ENCODE assay signal across 20 mouse cellular contexts in the genomic region with DNA sequence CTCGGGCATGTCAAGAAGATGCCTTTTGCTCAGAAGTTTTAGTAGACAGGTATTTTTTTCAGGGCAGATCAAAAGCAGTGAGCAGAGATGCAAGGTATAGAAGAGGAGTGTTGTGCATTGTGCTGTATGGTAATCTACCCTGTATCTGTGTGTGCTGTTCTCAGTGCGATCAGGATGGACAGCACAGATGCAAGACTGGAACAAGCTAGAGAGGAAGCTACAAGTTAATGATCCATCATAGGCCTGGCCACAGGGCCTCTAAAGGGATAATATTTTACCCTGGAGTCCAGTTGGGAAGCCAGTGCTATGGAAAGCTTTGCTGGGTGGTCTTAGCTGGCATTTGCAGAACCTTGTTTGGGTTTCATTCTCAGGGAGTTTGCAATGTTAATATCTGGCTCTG. TPM values are rescaled to one million over a fixed set of nuclear protein-coding genes. Genes with fewer than 3 reads are reported as not detected.
A peak's percentile ranks its signal among the peaks of the same experiment; 100 is the strongest.
DNase-seq lines count a peak whose midpoint lies in the region; ATAC-seq and TF ChIP-seq lines count a peak whose summit lies in the region.
"Had no signal": no experiment of that assay in that cellular context is flagged by ENCODE, and none has a peak within 500 bp of the region (broad histone marks: within the 10 kb centered on the region; RNA-seq: fewer than 3 reads in every experiment).

No protein-coding gene starts in this region.

- H3K4me1 ChIP-seq in kidney, embryonic 15.5 days = 0 out of 2 replicates have a peak, but pooled peaks cover 6% of the 10 kb centered on the region
- H3K4me1 ChIP-seq in kidney, embryonic 16.5 days (ENCODE audit: insufficient read depth, low read length) = 0 out of 2 replicates have a peak, but pooled peaks cover 4% of the 10 kb centered on the region
- peaks cover 4% of the 10 kb centered on the region for H3K4me1 ChIP-seq in testis, adult 2 months (ENCODE audit: control insufficient read depth, insufficient read depth, low read length)

- H3K27me3 ChIP-seq in kidney, embryonic 15.5 days = peaks cover 30% of the 10 kb centered on the region
- H3K27me3 ChIP-seq in kidney, embryonic 16.5 days (ENCODE audit: insufficient read depth, low read length) = peaks cover 12% of the 10 kb centered on the region; the same call in 1 of the 2 replicates
- H3K27me3 ChIP-seq in testis, adult 2 months (ENCODE audit: control insufficient read depth, insufficient read depth, low read length) = no peaks in the 10 kb centered on the region
- H3K27me3 ChIP-seq: CH12.LX had no signal

- TF ChIP-seq POLR2A in testis, adult 2 months (IDR thresholded peaks at IDR 0.05; ENCODE audit: control insufficient read depth, low read depth, low read length) = no peak

- DNase-seq in kidney, postnatal 14 days = no peak
- no peak for DNase-seq in kidney, postnatal 36 days
- no peak for DNase-seq in testis, postnatal 14 days (ENCODE audit: low spot score)
- DNase-seq: adrenal gland, adult 2 months; adrenal gland, adult 8-10 months; adrenal gland, postnatal 10 days; adrenal gland, postnatal 14 days; adrenal gland, postnatal 25 days; B cell, adult 2 months; cerebellum, adult 11 months; cerebellum, adult 11-12 months had no signal

- H3K9ac ChIP-seq in kidney, embryonic 15.5 days = no peak overlapping the region
- H3K9ac ChIP-seq in kidney, embryonic 16.5 days (replicated peaks; ENCODE audit: low read length) = no peak overlapping the region

- no peak overlapping the region for H3K4me2 ChIP-seq in kidney, embryonic 15.5 days
- H3K4me2 ChIP-seq in kidney, embryonic 16.5 days (replicated peaks; ENCODE audit: low read depth, low read length) = no peak overlapping the region

- ATAC-seq in kidney, embryonic 15.5 days (replicated peaks; ENCODE audit: low FRiP score) = peak; percentile 71
- ATAC-seq in kidney, embryonic 16.5 days (ENCODE audit: low FRiP score, low TSS enrichment) = peak; percentile 84; the same call in 1 of the 2 replicates
- ATAC-seq: activated CD4-positive, CD25-positive, alpha-beta regulatory T cell, adult 4 months; CD4-positive, CD25-positive, alpha-beta regulatory T cell, adult 4 months; Patski had no signal

- H3K9me3 ChIP-seq in kidney, embryonic 15.5 days (replicated peaks) = no peaks in the 10 kb centered on the region
- no peaks in the 10 kb centered on the region for H3K9me3 ChIP-seq in kidney, embryonic 16.5 days (ENCODE audit: low read length)
- H3K9me3 ChIP-seq: G1E had no signal

- H3K4me3 ChIP-seq in kidney, embryonic 15.5 days (replicated peaks) = no peak overlapping the region
- H3K4me3 ChIP-seq in kidney, embryonic 16.5 days (ENCODE audit: low read length) = no peak overlapping the region
- no peak overlapping the region for H3K4me3 ChIP-seq in testis, adult 2 months (ENCODE audit: control insufficient read depth, low read depth, low read length)

- 61% methylated on average over 2 of the region's 2 CpGs for WGBS in kidney, embryonic 15.5 days
- WGBS in kidney, embryonic 16.5 days = 48% methylated on average over 2 of the region's 2 CpGs

- no peaks in the 10 kb centered on the region for H3K36me3 ChIP-seq in kidney, embryonic 15.5 days
- H3K36me3 ChIP-seq in kidney, embryonic 16.5 days (ENCODE audit: insufficient read depth, low read length) = no peaks in the 10 kb centered on the region
- H3K36me3 ChIP-seq in testis, adult 2 months (ENCODE audit: control insufficient read depth, insufficient read depth, low read length) = no peaks in the 10 kb centered on the region
- H3K36me3 ChIP-seq: G1E had no signal

- no peak overlapping the region for H3K27ac ChIP-seq in kidney, embryonic 15.5 days
- H3K27ac ChIP-seq in kidney, embryonic 16.5 days (ENCODE audit: low read length) = no peak overlapping the region
- H3K27ac ChIP-seq in testis, adult 2 months (ENCODE audit: control insufficient read depth, insufficient read depth, low read depth, low read length) = peak overlapping the region; percentile 13; the same call in 1 of the 2 replicates

- no peak for TF ChIP-seq CTCF in testis, adult 2 months (IDR thresholded peaks at IDR 0.05; ENCODE audit: control insufficient read depth, insufficient read depth, insufficient replicate concordance, low read depth, low read length)

RNA-seq across cellular contexts. Expression of gene Mamld1, which starts 6.9 kb away (rescaled TPM):
- polyA plus RNA-seq in kidney, embryonic 15.5 days (2015; fragmentation: Nextera tagmentation; extraction: Ambion mirVana) = 2.1 and 2.8 TPM in 2 replicates
- 2.5 and 3.1 TPM in 2 replicates for polyA plus RNA-seq in kidney, embryonic 16.5 days (2015; fragmentation: Nextera tagmentation; extraction: Ambion mirVana)
- 3.4 and 4.2 TPM in 2 replicates for polyA plus RNA-seq in testis, adult 2 months (2012; rRNA removed)
- polyA plus RNA-seq: activated CD4-positive, CD25-positive, alpha-beta regulatory T cell, adult 4 months; C2C12; CD4-positive, CD25-positive, alpha-beta regulatory T cell, adult 4 months; G1E had no signal
